Mouse (Mus musculus) hindbrain, embryonic 12.5 days (tissue): Measurements from ENCODE around the gene Mzt1. TPM values are rescaled to one million over a fixed set of nuclear protein-coding genes. Genes with fewer than 3 reads are reported as not detected.

Experiments used
- ATAC-seq: fragments of 200-750 bp; cut with Nextera tagmentation; 2 replicates; pipeline ENCODE4 v1.8.0; 2017; ENCODE audit warnings: moderate TSS enrichment; ENCODE audit not compliant: low FRiP score
- H3K27ac ChIP-seq: fragments of 300-500 bp; sonication (generic); 2 replicates; pipeline ENCODE4 v1.5.1; 2016; ENCODE audit warnings: mild to moderate bottlenecking
- H3K27me3 ChIP-seq: fragments of 300-500 bp; sonication (generic); 2 replicates; pipeline ENCODE4 v1.6.1; 2016; ENCODE audit warnings: mild to moderate bottlenecking
- H3K36me3 ChIP-seq: fragments of 300-500 bp; sonication (generic); 2 replicates; pipeline ENCODE4 v1.6.1; 2016; ENCODE audit warnings: mild to moderate bottlenecking
- H3K4me1 ChIP-seq: fragments of 300-500 bp; sonication (generic); 2 replicates; pipeline ENCODE4 v1.6.1; 2016
- H3K4me2 ChIP-seq: fragments of 300-500 bp; sonication (generic); replicated peaks from 2 replicates; pipeline ENCODE4 v1.6.1; 2016; ENCODE audit warnings: mild to moderate bottlenecking
- H3K4me3 ChIP-seq: fragments of 300-500 bp; sonication (generic); 2 replicates; pipeline ENCODE4 v1.5.1; 2016; ENCODE audit warnings: mild to moderate bottlenecking
- H3K9ac ChIP-seq: fragments of 300-500 bp; sonication (generic); 2 replicates; pipeline ENCODE4 v1.6.1; 2016; ENCODE audit warnings: mild to moderate bottlenecking, moderate library complexity
- H3K9me3 ChIP-seq: fragments of 300-500 bp; sonication (generic); replicated peaks from 2 replicates; pipeline ENCODE4 v1.6.1; 2016; ENCODE audit warnings: mild to moderate bottlenecking
- WGBS: fragments of 180-500 bp; shearing (Covaris S2); methylation state at CpG from one replicate; pipeline ENCODE4 v1.1.7; 2016; 5-methylcytosine and 5-hydroxymethylcytosine counted together
- polyA plus RNA-seq: library from polyadenylated mRNA; unstranded; fragments of >200 nt; fragmentation: Nextera tagmentation; extraction: Ambion mirVana; gene quantifications from 2 replicates; pipeline ENCODE4 v1.2.1, GENCODE M21; 2016

The Mzt1 gene
- polyA plus RNA-seq, 1 experiment from 2014 or later = 130 TPM

- H3K4me3 ChIP-seq = no peak within 1 kb of the TSS
- 96% methylated on average over 7 of the region's 7 CpGs for WGBS
- H3K9me3 ChIP-seq = no peaks in the 10 kb centered on the region
- ATAC-seq = no peak
- H3K9ac ChIP-seq = no peak within 1 kb of the TSS
- H3K27me3 ChIP-seq = no peaks in the 10 kb centered on the region
- no peaks in the 10 kb centered on the region for H3K4me1 ChIP-seq
- no peak within 1 kb of the TSS for H3K4me2 ChIP-seq
- H3K27ac ChIP-seq = no peak within 1 kb of the TSS
- H3K36me3 ChIP-seq = no peaks in the 10 kb centered on the region
Observed at GRCm38 (mm10) chr14:98994218-98994617, 51.7 kb downstream of the Mzt1 start, which contains the start of gene Rpl36a-ps1. Gene Rpl36a-ps1, minus strand, starts transcription at chr14:98994318.

GRCm38 (mm10) chr14:98992482-98992881, 53.5 kb downstream of the Mzt1 start:
- WGBS = 85% methylated on average over 2 of the region's 2 CpGs
- Histone ChIP-seq H3K4me2 (no peak overlapping the region), H3K9ac (no peak overlapping the region), H3K27ac (no peak overlapping the region), H3K4me1 (no peaks in the 10 kb centered on the region), H3K27me3 (no peaks in the 10 kb centered on the region), H3K9me3 (no peaks in the 10 kb centered on the region), H3K4me3 (no peak overlapping the region), H3K36me3 (no peaks in the 10 kb centered on the region)
- no peak for ATAC-seq

GRCm38 (mm10) chr14:98990636-98991035, 55.3 kb downstream of the Mzt1 start:
- H3K9ac ChIP-seq = no peak overlapping the region
- no peaks in the 10 kb centered on the region for H3K27me3 ChIP-seq
- H3K4me1 ChIP-seq = no peaks in the 10 kb centered on the region
- H3K27ac ChIP-seq = no peak overlapping the region
- WGBS = 71% methylated on average over 3 of the region's 3 CpGs
- H3K4me2 ChIP-seq = no peak overlapping the region
- H3K9me3 ChIP-seq = no peaks in the 10 kb centered on the region
- H3K36me3 ChIP-seq = no peaks in the 10 kb centered on the region
- no peak overlapping the region for H3K4me3 ChIP-seq
- ATAC-seq = no peak

GRCm38 (mm10) chr14:98989818-98990217, 56.1 kb downstream of the Mzt1 start:
- Histone ChIP-seq H3K9me3 (no peaks in the 10 kb centered on the region), H3K27ac (no peak overlapping the region), H3K9ac (no peak overlapping the region), H3K4me2 (no peak overlapping the region), H3K4me3 (no peak overlapping the region), H3K4me1 (no peaks in the 10 kb centered on the region), H3K36me3 (no peaks in the 10 kb centered on the region), H3K27me3 (no peaks in the 10 kb centered on the region)
- no peak for ATAC-seq
- WGBS = 58% methylated on average over 3 of the region's 3 CpGs

Other genes with a start within 250 kb of the Mzt1 start
- 1.6 TPM in 1 of 2 replicates, not detected in the other for gene Rpl36a-ps1, start 51.8 kb downstream of the Mzt1 start, polyA plus RNA-seq
- 50.3 and 52.1 TPM in 2 replicates for gene Bora, start 88 bp upstream of the Mzt1 start, polyA plus RNA-seq
- 23.9 and 24.2 TPM in 2 replicates for gene Pibf1, start 53.3 kb upstream of the Mzt1 start, polyA plus RNA-seq
- 36.4 and 43.4 TPM in 2 replicates for gene Dis3, start 53.6 kb upstream of the Mzt1 start, polyA plus RNA-seq